Mouse (Mus musculus) heart, postnatal 0 days (tissue): Measurements from ENCODE around the gene Cobll1. TPM values are rescaled to one million over a fixed set of nuclear protein-coding genes. Genes with fewer than 3 reads are reported as not detected.

ENCODE experiments used
- ATAC-seq: fragments of 200-750 bp; cut with Nextera tagmentation; 2 replicates; pipeline ENCODE4 v1.8.0; 2017; ENCODE audit warnings: low read depth, moderate number of reproducible peaks, moderate library complexity; ENCODE audit not compliant: insufficient read depth
- DNase-seq: peaks from one replicate; pipeline ENCODE4 v3.0.0-alpha.2; 2016; ENCODE audit warnings: low spot score
- H3K27ac ChIP-seq: fragments of 300-500 bp; sonication (generic); 2 replicates; pipeline ENCODE4 v1.5.1; 2014; ENCODE audit warnings: low read depth, mild to moderate bottlenecking
- H3K27me3 ChIP-seq: fragments of 300-500 bp; sonication (generic); 2 replicates; pipeline ENCODE4 v1.6.1; 2014; ENCODE audit warnings: low read length, mixed read lengths; ENCODE audit not compliant: control insufficient read depth, insufficient read depth
- H3K36me3 ChIP-seq: fragments of 300-500 bp; sonication (generic); replicated peaks from 2 replicates; pipeline ENCODE4 v1.6.1; 2014; ENCODE audit warnings: low read length, mixed read lengths; ENCODE audit not compliant: control insufficient read depth, insufficient read depth
- H3K4me1 ChIP-seq: fragments of 300-500 bp; sonication (generic); 2 replicates; pipeline ENCODE4 v1.6.1; 2014; ENCODE audit warnings: antibody characterized with exemption; ENCODE audit not compliant: control insufficient read depth, insufficient read depth
- H3K4me2 ChIP-seq: fragments of 300-500 bp; sonication (generic); 2 replicates; pipeline ENCODE4 v1.6.1; 2014; ENCODE audit warnings: low read depth, mild to moderate bottlenecking, low read length, moderate library complexity
- H3K4me3 ChIP-seq: fragments of 300-500 bp; sonication (generic); 2 replicates; pipeline ENCODE4 v1.5.1; 2014; ENCODE audit warnings: low read depth, low read length
- H3K9ac ChIP-seq: fragments of 300-500 bp; sonication (generic); replicated peaks from 2 replicates; pipeline ENCODE4 v1.6.1; 2014; ENCODE audit warnings: low read depth, low read length, mixed read lengths
- H3K9me3 ChIP-seq: fragments of 300-500 bp; sonication (generic); replicated peaks from 2 replicates; pipeline ENCODE4 v1.6.1; 2016; ENCODE audit warnings: low read length; ENCODE audit not compliant: control insufficient read depth
- CTCF ChIP-seq: IDR thresholded peaks from 2 replicates; pipeline ENCODE4 v1.5.1; 2016; ENCODE audit warnings: antibody characterized with exemption, control low read depth, low read depth
- EP300 ChIP-seq: IDR thresholded peaks from 2 replicates; pipeline ENCODE4 v1.6.1; 2016; ENCODE audit warnings: antibody characterized with exemption, low read depth
- WGBS: fragments of 180-500 bp; shearing (Covaris S2); extraction: QIAGEN DNeasy Blood & Tissue Kit; methylation state at CpG from one replicate; pipeline ENCODE4 v1.1.7; 2014; 5-methylcytosine and 5-hydroxymethylcytosine counted together
- polyA plus RNA-seq: library from polyadenylated mRNA; unstranded; fragments of >200 nt; fragmentation: Nextera tagmentation; extraction: Ambion mirVana; gene quantifications from 2 replicates; pipeline ENCODE4 v1.2.1, GENCODE M21; 2015
- total RNA-seq: library from RNA; depleted of rRNA; stranded (reverse); fragments of >200 nt; gene quantifications from 2 replicates; pipeline ENCODE4 v1.2.3, GENCODE M21; 2014; ENCODE audit warnings: low replicate concordance

Cobll1 gene
- total and polyA plus RNA-seq, 2 experiments from 2014 or later, result 8.6 to 11.0 TPM

- Histone ChIP-seq H3K4me1 (peaks cover 17% of the 10 kb centered on the region; the same call in 1 of the 2 replicates), H3K4me3 (no peak overlapping the region), H3K27ac (peak overlapping the region; percentile 57; the same call in 1 of the 2 replicates), H3K4me2 (no peak overlapping the region), H3K9me3 (no peaks in the 10 kb centered on the region), H3K27me3 (no peaks in the 10 kb centered on the region), H3K9ac (no peak overlapping the region), H3K36me3 (no peaks in the 10 kb centered on the region)
- 91% methylated on average over 11 of the region's 11 CpGs for WGBS
- TF ChIP-seq EP300 (no peak), CTCF (no peak)
- ATAC-seq (no peak), DNase-seq (no peak)
Measured at GRCm38 (mm10) chr2:65219375-65220135, 19.6 kb downstream of the Cobll1 start.

- H3K9me3 ChIP-seq, result no peaks in the 10 kb centered on the region
- no peak for DNase-seq
Measured at GRCm38 (mm10) chr2:65218318-65218717, 20.9 kb downstream of the Cobll1 start.

GRCm38 (mm10) chr2:65217677-65218076, 21.5 kb downstream of the Cobll1 start:
- no peak overlapping the region for H3K27ac ChIP-seq
- DNase-seq, result no peak
- WGBS, result 95% methylated on average over 6 of the region's 6 CpGs

More at GRCm38 (mm10) chr2:65218318-65218717, 20.9 kb downstream of the Cobll1 start:
- H3K4me3 ChIP-seq, result no peak overlapping the region
- peaks cover 17% of the 10 kb centered on the region; the same call in 1 of the 2 replicates for H3K4me1 ChIP-seq
- no peak overlapping the region for H3K9ac ChIP-seq
- no peak for TF ChIP-seq CTCF
- no peaks in the 10 kb centered on the region for H3K36me3 ChIP-seq
- no peak overlapping the region; the same call in 1 of the 2 replicates for H3K27ac ChIP-seq
- ATAC-seq, result no peak
- 88% methylated on average over 9 of the region's 9 CpGs for WGBS
- H3K4me2 ChIP-seq, result no peak overlapping the region
- no peaks in the 10 kb centered on the region for H3K27me3 ChIP-seq

GRCm38 (mm10) chr2:65216163-65216562, 23.0 kb downstream of the Cobll1 start:
- Histone ChIP-seq H3K4me3 (no peak overlapping the region), H3K4me2 (no peak overlapping the region), H3K4me1 (peaks cover 7% of the 10 kb centered on the region; the same call in 1 of the 2 replicates), H3K36me3 (no peaks in the 10 kb centered on the region), H3K27ac (no peak overlapping the region), H3K27me3 (no peaks in the 10 kb centered on the region), H3K9ac (no peak overlapping the region), H3K9me3 (no peaks in the 10 kb centered on the region)
- DNase-seq (no peak), ATAC-seq (no peak)
- TF ChIP-seq CTCF (no peak), EP300 (no peak)

More at GRCm38 (mm10) chr2:65217677-65218076, 21.5 kb downstream of the Cobll1 start:
- Histone ChIP-seq H3K9me3 (no peaks in the 10 kb centered on the region), H3K36me3 (no peaks in the 10 kb centered on the region), H3K9ac (no peak overlapping the region), H3K4me2 (no peak overlapping the region), H3K27me3 (no peaks in the 10 kb centered on the region), H3K4me3 (no peak overlapping the region), H3K4me1 (peaks cover 14% of the 10 kb centered on the region; the same call in 1 of the 2 replicates)
- ATAC-seq, result no peak
- TF ChIP-seq CTCF (no peak), EP300 (no peak)

- H3K36me3 ChIP-seq, result no peaks in the 10 kb centered on the region
- no peak for DNase-seq
- TF ChIP-seq CTCF (no peak), EP300 (no peak)
- H3K9me3 ChIP-seq, result no peaks in the 10 kb centered on the region
- no peaks in the 10 kb centered on the region for H3K4me1 ChIP-seq
- no peaks in the 10 kb centered on the region for H3K27me3 ChIP-seq
- 93% methylated on average over 1 of the region's 1 CpGs for WGBS
- H3K27ac ChIP-seq, result no peak overlapping the region
- H3K4me3 ChIP-seq, result no peak overlapping the region
- no peak for ATAC-seq
- H3K9ac ChIP-seq, result no peak overlapping the region
- no peak overlapping the region for H3K4me2 ChIP-seq
Measured at GRCm38 (mm10) chr2:65214556-65214955, 24.6 kb downstream of the Cobll1 start.

GRCm38 (mm10) chr2:65213675-65214074, 25.5 kb downstream of the Cobll1 start:
- Histone ChIP-seq H3K36me3 (no peaks in the 10 kb centered on the region), H3K4me1 (no peaks in the 10 kb centered on the region), H3K27ac (no peak overlapping the region), H3K27me3 (no peaks in the 10 kb centered on the region), H3K4me2 (no peak overlapping the region), H3K4me3 (no peak overlapping the region), H3K9ac (no peak overlapping the region), H3K9me3 (no peaks in the 10 kb centered on the region)
- TF ChIP-seq EP300 (no peak), CTCF (no peak)
- ATAC-seq (no peak), DNase-seq (no peak)
- WGBS, result 80% methylated on average over 3 of the region's 3 CpGs
